Mouse (Mus musculus): ENCODE data around the gene Abat. TPM values are rescaled to one million over a fixed set of nuclear protein-coding genes. Genes with fewer than 3 reads are reported as not detected.

Abat gene
- polyA plus RNA-seq, 1 experiment from 2014 or later = 16.8 TPM

DNA sequence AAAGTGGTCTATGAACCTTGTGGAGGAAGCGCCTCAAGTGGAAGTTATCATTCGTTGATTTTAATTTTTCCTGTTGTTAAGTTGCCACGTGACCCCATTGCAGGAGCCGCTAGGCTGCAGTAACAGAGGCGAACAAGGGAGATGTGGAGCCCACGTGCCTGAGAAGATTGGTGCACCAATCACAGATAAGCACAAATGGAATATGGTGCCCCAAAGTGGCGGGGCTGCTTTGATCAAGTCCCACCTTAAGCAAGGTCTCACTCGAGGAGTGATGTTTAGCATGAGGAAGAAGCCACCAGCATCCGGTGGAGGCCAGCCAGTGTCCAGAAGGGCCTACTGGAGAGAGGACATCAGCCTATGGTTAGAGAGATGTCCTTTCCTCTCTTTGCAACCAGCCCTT is 19.2 kb downstream of the Abat start:
- Histone ChIP-seq H3K4me2 (no peak overlapping the region), H3K9ac (no peak overlapping the region), H3K27me3 (ENCODE audit: insufficient read depth, low read length) (no peaks in the 10 kb centered on the region), H3K36me3 (ENCODE audit: insufficient read depth) (no peaks in the 10 kb centered on the region), H3K27ac (ENCODE audit: low read depth) (no peak overlapping the region), H3K4me3 (ENCODE audit: low read depth, low read length) (no peak overlapping the region), H3K9me3 (ENCODE audit: low read depth, low read length) (no peaks in the 10 kb centered on the region), H3K4me1 (ENCODE audit: insufficient read depth) (no peaks in the 10 kb centered on the region)
- ATAC-seq (ENCODE audit: insufficient read depth) = no peak
- WGBS = 83% methylated on average over 9 of the region's 9 CpGs
- no peak for TF ChIP-seq CTCF (IDR thresholded peaks at IDR 0.05; ENCODE audit: low read depth)
- no peak for DNase-seq

DNA sequence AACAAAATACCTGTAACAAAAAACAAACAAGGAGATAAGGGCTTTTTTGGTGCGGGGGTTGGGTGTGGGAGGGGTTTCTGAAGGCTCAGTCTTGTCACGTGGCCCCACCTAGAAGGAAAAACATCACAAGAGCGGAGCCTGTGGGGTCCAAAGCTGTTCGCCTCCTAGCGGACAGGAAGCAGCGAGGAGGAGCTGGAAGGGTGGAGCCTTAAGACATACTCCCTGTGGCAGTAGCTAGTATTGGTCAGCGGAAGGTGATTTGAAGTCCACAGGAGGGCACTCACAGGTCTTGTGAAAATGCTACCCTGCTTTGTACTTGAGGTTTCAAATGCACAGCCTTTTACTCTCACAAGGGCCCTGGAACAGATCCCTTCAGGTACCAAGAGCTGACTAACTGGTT is 19.7 kb downstream of the Abat start:
- 57% methylated on average over 7 of the region's 7 CpGs for WGBS
- H3K36me3 ChIP-seq (ENCODE audit: insufficient read depth) = no peaks in the 10 kb centered on the region
- H3K4me3 ChIP-seq (ENCODE audit: low read depth, low read length) = no peak overlapping the region
- no peak overlapping the region for H3K9ac ChIP-seq
- H3K9me3 ChIP-seq (ENCODE audit: low read depth, low read length) = no peaks in the 10 kb centered on the region
- H3K4me2 ChIP-seq = no peak overlapping the region
- ATAC-seq (ENCODE audit: insufficient read depth) (no peak), DNase-seq (no peak)
- no peak for TF ChIP-seq CTCF (IDR thresholded peaks at IDR 0.05; ENCODE audit: low read depth)
- H3K27me3 ChIP-seq (ENCODE audit: insufficient read depth, low read length) = no peaks in the 10 kb centered on the region
- H3K27ac ChIP-seq (ENCODE audit: low read depth) = no peak overlapping the region
- H3K4me1 ChIP-seq (ENCODE audit: insufficient read depth) = no peaks in the 10 kb centered on the region

DNA sequence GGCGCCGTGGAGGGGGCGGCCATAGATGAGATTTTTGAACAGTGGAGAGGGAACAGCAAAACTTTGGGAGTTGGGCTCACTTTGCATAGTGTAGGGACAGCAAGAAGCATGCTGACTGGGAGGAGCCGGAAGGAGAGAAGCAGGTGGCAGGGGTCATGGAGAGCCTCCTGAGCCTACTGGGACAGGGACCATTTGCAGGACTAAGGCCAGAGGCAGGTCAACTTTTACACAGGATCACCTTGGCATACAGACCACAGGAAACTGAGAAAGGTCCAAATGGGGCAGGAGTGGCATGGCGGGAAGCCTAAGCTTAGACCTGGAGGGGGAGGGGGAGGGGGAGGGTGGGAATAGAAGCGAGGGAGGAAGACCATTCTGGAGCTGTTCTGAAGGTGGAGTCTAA is 20.2 kb downstream of the Abat start:
- Histone ChIP-seq H3K27ac (ENCODE audit: low read depth) (no peak overlapping the region), H3K36me3 (ENCODE audit: insufficient read depth) (no peaks in the 10 kb centered on the region), H3K4me1 (ENCODE audit: insufficient read depth) (no peaks in the 10 kb centered on the region), H3K9ac (no peak overlapping the region), H3K4me2 (no peak overlapping the region), H3K4me3 (ENCODE audit: low read depth, low read length) (no peak overlapping the region), H3K9me3 (ENCODE audit: low read depth, low read length) (no peaks in the 10 kb centered on the region), H3K27me3 (ENCODE audit: insufficient read depth, low read length) (no peaks in the 10 kb centered on the region)
- 92% methylated on average over 6 of the region's 6 CpGs for WGBS
- ATAC-seq (ENCODE audit: insufficient read depth) (no peak), DNase-seq (no peak)
- TF ChIP-seq CTCF (IDR thresholded peaks at IDR 0.05; ENCODE audit: low read depth) = no peak

DNA sequence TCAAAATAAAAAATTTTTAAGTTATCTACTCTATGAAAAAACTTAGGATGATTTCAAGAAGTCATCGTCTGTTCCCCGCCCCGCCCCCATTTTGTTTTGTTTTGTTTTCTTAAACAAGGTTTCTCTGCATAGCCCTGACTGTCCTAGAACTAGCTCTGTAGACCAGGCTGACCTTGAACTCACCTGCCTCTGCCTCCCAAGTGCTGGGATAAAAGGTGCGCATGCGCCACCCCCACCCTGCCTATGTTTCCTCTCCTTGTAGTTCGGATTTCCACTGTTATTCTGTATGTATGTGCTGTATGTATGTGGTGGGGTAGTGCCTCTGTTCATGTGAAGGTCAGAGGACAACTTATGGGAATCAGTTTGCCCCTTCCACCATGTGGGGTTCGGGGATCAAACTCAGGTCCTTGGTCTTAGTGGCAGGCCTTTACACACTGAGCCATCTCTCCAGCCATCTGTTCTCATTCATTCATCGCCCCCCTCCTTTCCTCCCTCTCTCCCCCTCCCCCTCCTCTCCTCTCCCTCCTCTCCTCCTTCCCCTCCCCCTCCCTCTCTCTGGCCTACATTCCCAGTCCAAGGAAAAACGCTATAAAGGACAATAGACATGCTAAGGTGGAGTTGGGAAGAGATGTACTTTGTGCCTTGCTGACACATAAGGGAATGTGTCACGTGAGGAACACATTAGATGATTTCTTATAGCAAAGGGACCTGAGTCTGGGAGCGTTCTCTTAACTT is 21.4 kb downstream of the Abat start:
- H3K4me1 ChIP-seq (ENCODE audit: insufficient read depth) = no peaks in the 10 kb centered on the region
- H3K9ac ChIP-seq = no peak overlapping the region
- ATAC-seq (ENCODE audit: insufficient read depth) (no peak), DNase-seq (no peak)
- H3K27ac ChIP-seq (ENCODE audit: low read depth) = no peak overlapping the region
- TF ChIP-seq CTCF (IDR thresholded peaks at IDR 0.05; ENCODE audit: low read depth) = no peak
- H3K9me3 ChIP-seq (ENCODE audit: low read depth, low read length) = no peaks in the 10 kb centered on the region
- H3K27me3 ChIP-seq (ENCODE audit: insufficient read depth, low read length) = no peaks in the 10 kb centered on the region
- H3K4me2 ChIP-seq = no peak overlapping the region
- H3K4me3 ChIP-seq (ENCODE audit: low read depth, low read length) = no peak overlapping the region
- no peaks in the 10 kb centered on the region for H3K36me3 ChIP-seq (ENCODE audit: insufficient read depth)
- WGBS = 79% methylated on average over 11 of the region's 11 CpGs

DNA sequence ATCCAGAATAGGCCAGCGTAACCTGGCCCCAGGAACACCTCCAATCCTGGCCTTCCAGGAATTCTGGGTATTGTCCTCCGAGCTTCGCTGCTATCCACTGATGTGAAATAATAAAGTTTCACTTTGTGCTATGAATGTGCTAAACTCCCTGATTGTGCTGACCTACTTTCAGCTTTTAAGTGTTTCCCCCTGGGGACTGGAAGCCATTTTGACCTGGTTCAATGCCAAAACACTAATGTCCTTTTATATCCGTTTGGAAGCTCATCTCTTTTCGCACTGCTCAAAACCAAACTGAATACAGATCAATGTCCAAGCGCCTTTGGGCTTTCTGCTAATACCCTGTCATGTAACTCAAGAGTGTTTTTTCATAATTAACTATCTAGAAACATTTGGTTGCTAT is 22.2 kb downstream of the Abat start:
- H3K4me3 ChIP-seq (ENCODE audit: low read depth, low read length) = no peak overlapping the region
- ATAC-seq (ENCODE audit: insufficient read depth) (no peak), DNase-seq (peak; percentile 19)
- H3K9ac ChIP-seq = no peak overlapping the region
- H3K4me2 ChIP-seq = no peak overlapping the region
- H3K27ac ChIP-seq (ENCODE audit: low read depth) = no peak overlapping the region
- no peak for TF ChIP-seq CTCF (IDR thresholded peaks at IDR 0.05; ENCODE audit: low read depth)
- H3K9me3 ChIP-seq (ENCODE audit: low read depth, low read length) = no peaks in the 10 kb centered on the region
- 86% methylated on average over 6 of the region's 6 CpGs for WGBS
- H3K27me3 ChIP-seq (ENCODE audit: insufficient read depth, low read length) = no peaks in the 10 kb centered on the region
- no peaks in the 10 kb centered on the region for H3K36me3 ChIP-seq (ENCODE audit: insufficient read depth)
- no peaks in the 10 kb centered on the region for H3K4me1 ChIP-seq (ENCODE audit: insufficient read depth)

DNA sequence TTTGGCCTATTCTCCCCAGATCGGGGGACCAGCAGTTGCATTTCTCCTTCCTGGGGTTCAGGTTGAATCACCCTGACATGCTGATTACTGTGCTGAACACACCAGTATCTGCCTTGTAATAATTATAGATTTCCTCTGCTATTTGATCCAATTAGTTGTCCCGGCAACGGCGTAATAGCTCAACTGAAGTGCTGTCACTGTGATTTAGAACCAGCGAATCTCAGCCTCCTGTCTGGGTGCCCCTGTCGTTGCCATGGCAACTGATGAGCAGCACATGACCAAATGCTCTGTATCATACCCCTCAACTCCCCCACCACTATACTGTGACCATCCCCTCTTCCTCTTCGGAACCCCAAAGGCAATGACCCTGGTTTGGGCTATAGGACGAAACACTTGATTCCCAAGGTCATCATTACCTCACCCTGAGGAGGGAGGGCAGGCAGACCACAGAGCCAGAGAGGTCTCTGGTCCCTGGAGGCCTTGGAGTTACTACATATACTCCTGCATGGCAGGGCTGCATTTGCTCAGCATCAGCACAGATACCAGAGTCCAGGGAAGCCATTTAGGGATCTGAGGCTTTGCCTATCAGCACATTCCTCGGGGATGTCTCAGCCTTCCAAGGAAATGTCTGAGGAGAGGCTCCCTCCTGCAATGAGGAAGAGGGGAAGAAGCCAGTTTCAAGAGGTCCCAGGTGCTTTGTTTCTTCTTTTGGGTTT is 26.1 kb downstream of the Abat start:
- Histone ChIP-seq H3K4me1 (ENCODE audit: insufficient read depth) (no peaks in the 10 kb centered on the region), H3K9me3 (ENCODE audit: low read depth, low read length) (no peaks in the 10 kb centered on the region), H3K4me2 (no peak overlapping the region), H3K27ac (ENCODE audit: low read depth) (no peak overlapping the region), H3K9ac (no peak overlapping the region), H3K36me3 (ENCODE audit: insufficient read depth) (no peaks in the 10 kb centered on the region), H3K4me3 (ENCODE audit: low read depth, low read length) (no peak overlapping the region), H3K27me3 (ENCODE audit: insufficient read depth, low read length) (no peaks in the 10 kb centered on the region)
- DNase-seq = no peak
- no peak for TF ChIP-seq CTCF (IDR thresholded peaks at IDR 0.05; ENCODE audit: low read depth)
- ATAC-seq (ENCODE audit: insufficient read depth) = peak; percentile 21; the same call in 1 of the 2 replicates
- WGBS = 52% methylated on average over 9 of the region's 9 CpGs

DNA sequence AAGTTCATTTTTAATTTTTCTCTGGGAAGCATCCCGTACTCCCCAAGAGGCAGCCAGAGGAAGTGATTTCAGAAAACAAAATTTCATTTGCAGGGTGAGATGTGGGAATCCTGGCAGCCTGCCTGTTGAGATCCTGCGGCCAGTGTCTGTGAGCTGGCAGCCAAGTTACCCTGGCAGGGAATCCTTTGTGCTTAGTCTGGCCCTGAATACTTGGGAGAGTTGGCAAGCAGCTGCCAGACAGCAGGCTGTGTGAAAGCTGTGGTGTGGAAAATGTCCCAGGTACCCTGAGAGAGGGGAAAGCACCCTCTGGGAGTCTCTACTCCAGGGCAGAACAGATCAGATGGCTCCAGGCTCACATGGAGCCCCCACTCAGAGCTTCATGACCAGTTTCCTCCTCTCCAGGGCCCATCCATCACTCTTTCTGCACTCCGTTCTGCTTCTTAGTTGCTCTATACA is 27.7 kb downstream of the Abat start:
- DNase-seq = peak; percentile 79
- Histone ChIP-seq H3K27ac (ENCODE audit: low read depth) (peak overlapping the region; percentile 64; the same call in 1 of the 2 replicates), H3K4me3 (ENCODE audit: low read depth, low read length) (no peak overlapping the region), H3K9me3 (ENCODE audit: low read depth, low read length) (no peaks in the 10 kb centered on the region), H3K4me2 (no peak overlapping the region), H3K27me3 (ENCODE audit: insufficient read depth, low read length) (no peaks in the 10 kb centered on the region), H3K4me1 (ENCODE audit: insufficient read depth) (no peaks in the 10 kb centered on the region), H3K36me3 (ENCODE audit: insufficient read depth) (no peaks in the 10 kb centered on the region), H3K9ac (no peak overlapping the region)
- 37% methylated on average over 3 of the region's 3 CpGs for WGBS
- ATAC-seq (ENCODE audit: insufficient read depth) = peak; percentile 71; the same call in 1 of the 2 replicates
- TF ChIP-seq CTCF (IDR thresholded peaks at IDR 0.05; ENCODE audit: low read depth) = no peak
